ENCODE assay signal across 14 mouse cellular contexts in genomic region chr11:26130911-26131310, GRCm38 (mm10).
DNase-seq lines count a peak whose midpoint lies in the region; ATAC-seq and TF ChIP-seq lines count a peak whose summit lies in the region.
"Had no signal": no experiment of that assay in that cellular context is flagged by ENCODE, and none has a peak within 500 bp of the region (broad histone marks: within the 10 kb centered on the region; RNA-seq: fewer than 3 reads in every experiment).

No protein-coding gene starts in this region.

- no peak overlapping the region for H3K4me2 ChIP-seq in forebrain, embryonic 11.5 days (ENCODE audit: low read depth, low read length, severe bottlenecking)
- H3K4me2 ChIP-seq in forebrain, embryonic 14.5 days (ENCODE audit: low read length) = no peak overlapping the region
- no peak overlapping the region for H3K4me2 ChIP-seq in kidney, postnatal 0 days (ENCODE audit: low read length)
- no peak overlapping the region for H3K4me2 ChIP-seq in limb, embryonic 11.5 days (ENCODE audit: low read depth, severe bottlenecking)
- H3K4me2 ChIP-seq: lung, embryonic 14.5 days had no signal

- H3K27me3 ChIP-seq in forebrain, embryonic 11.5 days (ENCODE audit: control insufficient read depth, insufficient read depth, low read length) = no peaks in the 10 kb centered on the region
- H3K27me3 ChIP-seq in forebrain, embryonic 14.5 days (replicated peaks; ENCODE audit: control insufficient read depth, insufficient read depth, low read length) = no peaks in the 10 kb centered on the region
- no peaks in the 10 kb centered on the region for H3K27me3 ChIP-seq in kidney, postnatal 0 days (ENCODE audit: insufficient read depth, low read length)
- no peaks in the 10 kb centered on the region for H3K27me3 ChIP-seq in limb, embryonic 11.5 days (ENCODE audit: control insufficient read depth, insufficient read depth, low read length)

- no peaks in the 10 kb centered on the region for H3K36me3 ChIP-seq in forebrain, embryonic 11.5 days (ENCODE audit: control insufficient read depth, insufficient read depth, low read length)
- no peaks in the 10 kb centered on the region for H3K36me3 ChIP-seq in forebrain, embryonic 14.5 days (ENCODE audit: control insufficient read depth, insufficient read depth, low read length)
- no peaks in the 10 kb centered on the region for H3K36me3 ChIP-seq in kidney, postnatal 0 days (ENCODE audit: insufficient read depth, low read length)
- no peaks in the 10 kb centered on the region for H3K36me3 ChIP-seq in limb, embryonic 11.5 days (ENCODE audit: control insufficient read depth, insufficient read depth, low read length)

- no peak overlapping the region for H3K9ac ChIP-seq in forebrain, embryonic 11.5 days (ENCODE audit: low read length)
- H3K9ac ChIP-seq in forebrain, embryonic 14.5 days (ENCODE audit: low read length) = no peak overlapping the region
- H3K9ac ChIP-seq in kidney, postnatal 0 days (ENCODE audit: low read depth, low read length) = no peak overlapping the region
- H3K9ac ChIP-seq in limb, embryonic 11.5 days (ENCODE audit: low read length) = no peak overlapping the region
- H3K9ac ChIP-seq: forebrain, postnatal 0 days; lung, embryonic 14.5 days had no signal

- ATAC-seq in forebrain, embryonic 11.5 days (replicated peaks; ENCODE audit: low FRiP score) = no peak
- ATAC-seq in forebrain, embryonic 14.5 days = no peak
- no peak for ATAC-seq in kidney, postnatal 0 days (replicated peaks; ENCODE audit: low FRiP score, low read depth)
- ATAC-seq in limb, embryonic 11.5 days (ENCODE audit: insufficient number of reproducible peaks, low FRiP score, low TSS enrichment, low read depth) = no peak
- ATAC-seq: forebrain, postnatal 0 days had no signal

- H3K4me3 ChIP-seq in forebrain, embryonic 11.5 days (ENCODE audit: low read depth, low read length) = no peak overlapping the region
- no peak overlapping the region for H3K4me3 ChIP-seq in forebrain, embryonic 14.5 days (ENCODE audit: low read depth, low read length)
- H3K4me3 ChIP-seq in kidney, postnatal 0 days (replicated peaks; ENCODE audit: low read depth, low read length) = no peak overlapping the region
- H3K4me3 ChIP-seq in limb, embryonic 11.5 days (ENCODE audit: low read depth, low read length) = no peak overlapping the region

- DNase-seq in forebrain, embryonic 11.5 days (ENCODE audit: low spot score) = peak; percentile 49
- DNase-seq in forebrain, embryonic 14.5 days (ENCODE audit: low spot score) = no peak
- DNase-seq in kidney, postnatal 0 days (ENCODE audit: low spot score) = peak; percentile 14
- no peak for DNase-seq in kidney, adult 8-10 months
- DNase-seq in embryo, embryonic 10 days (ENCODE audit: low spot score) = peak; percentile 55
- peak; percentile 30 for DNase-seq in limb, embryonic 11.5 days (ENCODE audit: low spot score)
- DNase-seq in natural killer cell, adult 2 months (ENCODE audit: low spot score in 2 of 2) = no peak
- no peak for DNase-seq in gastrocnemius, postnatal 10 days
- DNase-seq: cerebellum, adult 9-10 months; forebrain, postnatal 0 days; kidney, adult 2 months; left cerebral cortex, postnatal 4 days; lung, embryonic 14.5 days; right cerebral cortex, postnatal 25 days had no signal

- H3K27ac ChIP-seq in forebrain, embryonic 11.5 days (ENCODE audit: low read depth, low read length) = no peak overlapping the region
- H3K27ac ChIP-seq in forebrain, embryonic 14.5 days (ENCODE audit: low read depth, low read length) = no peak overlapping the region
- H3K27ac ChIP-seq in kidney, postnatal 0 days = no peak overlapping the region
- no peak overlapping the region for H3K27ac ChIP-seq in limb, embryonic 11.5 days (replicated peaks; ENCODE audit: low read depth, low read length)

- 45% methylated on average over 11 of the region's 11 CpGs for WGBS in forebrain, embryonic 11.5 days
- WGBS in forebrain, embryonic 14.5 days = 44% methylated on average over 11 of the region's 11 CpGs
- WGBS in kidney, postnatal 0 days = 16% methylated on average over 11 of the region's 11 CpGs
- WGBS in limb, embryonic 11.5 days = 25% methylated on average over 11 of the region's 11 CpGs

- H3K9me3 ChIP-seq in forebrain, embryonic 11.5 days (ENCODE audit: control insufficient read depth, low read length) = no peaks in the 10 kb centered on the region
- no peaks in the 10 kb centered on the region for H3K9me3 ChIP-seq in forebrain, embryonic 14.5 days (replicated peaks; ENCODE audit: control insufficient read depth, low read length)
- H3K9me3 ChIP-seq in kidney, postnatal 0 days (replicated peaks; ENCODE audit: low read length) = no peaks in the 10 kb centered on the region
- H3K9me3 ChIP-seq in limb, embryonic 11.5 days (ENCODE audit: control insufficient read depth, low read length) = no peaks in the 10 kb centered on the region

- H3K4me1 ChIP-seq in forebrain, embryonic 11.5 days (replicated peaks; ENCODE audit: control insufficient read depth, insufficient read depth, low read length) = no peaks in the 10 kb centered on the region; the same call in 1 of the 2 replicates
- no peaks in the 10 kb centered on the region for H3K4me1 ChIP-seq in forebrain, embryonic 14.5 days (ENCODE audit: control insufficient read depth, insufficient read depth, low read length)
- H3K4me1 ChIP-seq in kidney, postnatal 0 days (replicated peaks; ENCODE audit: insufficient read depth, low read length) = no peaks in the 10 kb centered on the region
- H3K4me1 ChIP-seq in limb, embryonic 11.5 days (ENCODE audit: control insufficient read depth, insufficient read depth, low read length) = peaks cover 7% of the 10 kb centered on the region; the same call in 1 of the 2 replicates

- TF ChIP-seq CTCF in kidney, postnatal 0 days (IDR thresholded peaks at IDR 0.05; ENCODE audit: low read depth) = no peak

Comparison
In these comparisons a context has a peak if more than half of its experiments do, and no peak if none do; other contexts are left out.
1. DNase-seq: peak in forebrain, embryonic 11.5 days (single experiment), kidney, postnatal 0 days (single experiment), embryo, embryonic 10 days (single experiment) and limb, embryonic 11.5 days (single experiment); none in forebrain, embryonic 14.5 days (single experiment), kidney, adult 8-10 months (0 of 2), natural killer cell, adult 2 months (0 of 2) and gastrocnemius, postnatal 10 days (single experiment).